In genomic region chr6:6863160-6863870, GRCm38 (mm10) we compare ENCODE assay signal across 8 mouse cellular contexts. TPM values are rescaled to one million over a fixed set of nuclear protein-coding genes. Genes with fewer than 3 reads are reported as not detected.
A peak's percentile ranks its signal among the peaks of the same experiment; 100 is the strongest.
DNase-seq lines count a peak whose midpoint lies in the region; ATAC-seq lines count a peak whose summit lies in the region.

TSS of gene Dlx6 (plus strand) at chr6:6863334.

- H3K36me3 ChIP-seq in heart, embryonic 11.5 days (ENCODE audit: control insufficient read depth, insufficient read depth, low read length), result no peaks in the 10 kb centered on the region
- H3K36me3 ChIP-seq in forebrain, embryonic 11.5 days (ENCODE audit: control insufficient read depth, insufficient read depth, low read length), result no peaks in the 10 kb centered on the region
- H3K36me3 ChIP-seq in neural tube, embryonic 13.5 days, result no peaks in the 10 kb centered on the region

- peaks cover 77% of the 10 kb centered on the region for H3K27me3 ChIP-seq in heart, embryonic 11.5 days (ENCODE audit: control insufficient read depth, insufficient read depth, low read length)
- peaks cover 80% of the 10 kb centered on the region for H3K27me3 ChIP-seq in forebrain, embryonic 11.5 days (ENCODE audit: control insufficient read depth, insufficient read depth, low read length)
- peaks cover 98% of the 10 kb centered on the region for H3K27me3 ChIP-seq in neural tube, embryonic 13.5 days

- ATAC-seq in heart, embryonic 11.5 days (replicated peaks; ENCODE audit: insufficient number of reproducible peaks, low FRiP score, low TSS enrichment), result peak; percentile 78
- peak; percentile 62 for ATAC-seq in forebrain, embryonic 11.5 days (replicated peaks; ENCODE audit: low FRiP score)
- peak; percentile 66 for ATAC-seq in neural tube, embryonic 13.5 days (ENCODE audit: low read depth)

- peaks cover 21% of the 10 kb centered on the region for H3K4me1 ChIP-seq in heart, embryonic 11.5 days (ENCODE audit: control insufficient read depth, insufficient read depth, low read length)
- H3K4me1 ChIP-seq in forebrain, embryonic 11.5 days (replicated peaks; ENCODE audit: control insufficient read depth, insufficient read depth, low read length), result peaks cover 12% of the 10 kb centered on the region; the same call in 1 of the 2 replicates
- H3K4me1 ChIP-seq in neural tube, embryonic 13.5 days (replicated peaks), result peaks cover 35% of the 10 kb centered on the region

- intact Hi-C loops in heart, postnatal 14 days (cut with DNase I), result loop anchor here (10.0 kb wide), 2 partner anchors 399 to 569 kb away; no protein-coding TSS in a partner anchor

- no peak within 1 kb of the TSS for H3K27ac ChIP-seq in heart, embryonic 11.5 days (ENCODE audit: low read depth, low read length)
- H3K27ac ChIP-seq in forebrain, embryonic 11.5 days (ENCODE audit: low read depth, low read length), result peak within 1 kb of the TSS; percentile 79
- H3K27ac ChIP-seq in neural tube, embryonic 13.5 days (replicated peaks), result no peak within 1 kb of the TSS

- WGBS in heart, embryonic 11.5 days (ENCODE audit: insufficient replicate concordance), result under 1% methylated on average over 47 of the region's 52 CpGs
- WGBS in forebrain, embryonic 11.5 days, result 1% methylated on average over 35 of the region's 52 CpGs
- 0% methylated on average over 43 of the region's 52 CpGs for whole genome bisulfite sequencing in neural tube, embryonic 13.5 days

- H3K9ac ChIP-seq in heart, embryonic 11.5 days (ENCODE audit: low read depth, low read length), result peak within 1 kb of the TSS; percentile 52; the same call in 1 of the 2 replicates
- peak within 1 kb of the TSS; percentile 64 for H3K9ac ChIP-seq in forebrain, embryonic 11.5 days (ENCODE audit: low read length)
- H3K9ac ChIP-seq in neural tube, embryonic 13.5 days, result peak within 1 kb of the TSS; percentile 45; the same call in 1 of the 2 replicates

- H3K4me2 ChIP-seq in heart, embryonic 11.5 days, result peak within 1 kb of the TSS; percentile 96
- H3K4me2 ChIP-seq in forebrain, embryonic 11.5 days (ENCODE audit: low read depth, low read length, severe bottlenecking), result peak within 1 kb of the TSS; percentile 85
- H3K4me2 ChIP-seq in neural tube, embryonic 13.5 days, result peak within 1 kb of the TSS; percentile 60

- peak within 1 kb of the TSS; percentile 55 for H3K4me3 ChIP-seq in heart, embryonic 11.5 days (ENCODE audit: low read depth, low read length)
- peak within 1 kb of the TSS; percentile 49 for H3K4me3 ChIP-seq in forebrain, embryonic 11.5 days (ENCODE audit: low read depth, low read length)
- peak within 1 kb of the TSS; percentile 35 for H3K4me3 ChIP-seq in neural tube, embryonic 13.5 days

- DNase-seq in heart, postnatal 14 days, result no peak
- peak; percentile 72 for DNase-seq in ES-CJ7 (ENCODE audit: low read depth, low spot score)
- peak; percentile 81 for DNase-seq in forebrain, embryonic 11.5 days (ENCODE audit: low spot score)
- peak; percentile 62 to 70 for DNase-seq in kidney, postnatal 4 days
- no peak for DNase-seq in adrenal gland, postnatal 25 days
- DNase-seq in layer of hippocampus, postnatal 10 days (ENCODE audit: low spot score in 2 of 2), result no peak

- no peaks in the 10 kb centered on the region for H3K9me3 ChIP-seq in heart, embryonic 11.5 days (replicated peaks; ENCODE audit: control insufficient read depth, low read length)
- H3K9me3 ChIP-seq in forebrain, embryonic 11.5 days (ENCODE audit: control insufficient read depth, low read length), result no peaks in the 10 kb centered on the region
- H3K9me3 ChIP-seq in neural tube, embryonic 13.5 days, result no peaks in the 10 kb centered on the region

RNA-seq across cellular contexts. Expression of gene Dlx6, which starts in this region (rescaled TPM):
- 0.47 TPM in 1 of 2 replicates, not detected in the other for polyA plus RNA-seq in heart, embryonic 11.5 days (2014; fragmentation: Nextera tagmentation; extraction: Ambion mirVana)
- not detected for total RNA-seq in heart, postnatal 14 days (2021)
- polyA plus RNA-seq in forebrain, embryonic 11.5 days (2014; fragmentation: Nextera tagmentation; extraction: Ambion mirVana), result 4.5 and 7.3 TPM in 2 replicates
- not detected in 2 replicates for polyA plus RNA-seq in neural tube, embryonic 13.5 days (2015; fragmentation: Nextera tagmentation; extraction: Ambion mirVana)
- total RNA-seq in adrenal gland, postnatal 25 days (2021), result 0.33 TPM in 1 of 2 replicates, not detected in the other
- 1 to 10 TPM; 6.6 to 7.0 TPM for total RNA-seq in layer of hippocampus, postnatal 10 days (2021)

Comparison
In these comparisons a context has a peak if more than half of its experiments do, and no peak if none do; other contexts are left out.
1. Peak in ATAC-seq, H3K4me3 ChIP-seq, H3K9ac ChIP-seq and H3K4me2 ChIP-seq in heart, embryonic 11.5 days; RNA of the gene not detected or under 1 TPM.
2. Peak in ATAC-seq, H3K4me3 ChIP-seq, H3K9ac ChIP-seq and H3K4me2 ChIP-seq in neural tube, embryonic 13.5 days; RNA of the gene not detected or under 1 TPM.
3. DNase-seq: peak in ES-CJ7 (single experiment), forebrain, embryonic 11.5 days (single experiment) and kidney, postnatal 4 days (2 of 2); none in heart, postnatal 14 days (0 of 2), adrenal gland, postnatal 25 days (single experiment) and layer of hippocampus, postnatal 10 days (0 of 2).
4. Peak in every context shown above with its lines, with median percentiles within 50 percentile points of each other: ATAC-seq, H3K4me2 ChIP-seq, H3K4me3 ChIP-seq and H3K9ac ChIP-seq.